Mouse (Mus musculus) layer of hippocampus, adult 6 months (tissue): ENCODE measurements around the gene Chd6. TPM values are rescaled to one million over a fixed set of nuclear protein-coding genes. Genes with fewer than 3 reads are reported as not detected.

Experiments used
- long read RNA-seq, 2 experiments: library from polyadenylated mRNA; unstranded; transcript quantifications; one replicate each; pipeline ENCODE4 v2.0.0; 2019 to 2020
- polyA plus RNA-seq: library from polyadenylated mRNA; unstranded; fragments of <200 nt; fragmentation: Nextera tagmentation; gene quantifications from 2 replicates; pipeline ENCODE4 v1.2.3, GENCODE M21; 2021

Gene Chd6
- polyA plus RNA-seq = 10.5 and 10.9 TPM in 2 replicates
- long read RNA-seq, experiment 1, full-length matches to known transcripts = 1 of 45 reads
- long read RNA-seq, experiment 1, partial matches to known transcripts = 33 of 45 reads
- long read RNA-seq, experiment 1, other reads (novel, unspliced or antisense) = 11 of 45 reads
- long read RNA-seq, experiment 2, partial matches to known transcripts = 32 of 57 reads
- long read RNA-seq, experiment 2, other reads (novel, unspliced or antisense) = 25 of 57 reads

GRCm38 (mm10) chr2:161108933-161109371 is at the start of gene Chd6:
TSS of gene Chd6 (minus strand) at chr2:161109075.

GRCm38 (mm10) chr2:160912231-160912671 is 196.6 kb downstream of the Chd6 start, which contains the start of gene Emilin3:
TSS of gene Emilin3 (minus strand) at chr2:160912328.

Other genes starting within 250 kb of the Chd6 start
- 17.4 and 22.0 TPM in 2 replicates for gene Zhx3, start 236.1 kb downstream of the Chd6 start, polyA plus RNA-seq
- 0.58 and 1.1 TPM in 2 replicates for gene Lpin3, start 228.4 kb downstream of the Chd6 start, polyA plus RNA-seq
- gene Emilin3, start 196.7 kb downstream of the Chd6 start, polyA plus RNA-seq = not detected in 2 replicates